Mouse (Mus musculus): ENCODE results near the gene Tln2. TPM values are rescaled to one million over a fixed set of nuclear protein-coding genes. Genes with fewer than 3 reads are reported as not detected.
"Not testable (repeated sequence)": the region's sequence is repeated elsewhere in the genome, so short reads cannot be mapped to it uniquely, and the experiment has no call there.

The Tln2 gene
- polyA plus RNA-seq, 1 experiment from 2014 or later, result 21.1 TPM

GRCm38 (mm10) chr9:67285544-67285943, 274.0 kb downstream of the Tln2 start:
- no peaks in the 10 kb centered on the region for H3K27me3 ChIP-seq
- no peaks in the 10 kb centered on the region for H3K9me3 ChIP-seq (replicated peaks)
- no peaks in the 10 kb centered on the region for H3K4me1 ChIP-seq
- no peak for ATAC-seq (replicated peaks; ENCODE audit: low FRiP score)
- 55% methylated on average over 3 of the region's 3 CpGs for WGBS
- H3K4me3 ChIP-seq (replicated peaks), result no peak overlapping the region
- H3K27ac ChIP-seq, result no peak overlapping the region
- no peak overlapping the region for H3K4me2 ChIP-seq
- no peak overlapping the region for H3K9ac ChIP-seq
- peaks cover 23% of the 10 kb centered on the region for H3K36me3 ChIP-seq

DNA sequence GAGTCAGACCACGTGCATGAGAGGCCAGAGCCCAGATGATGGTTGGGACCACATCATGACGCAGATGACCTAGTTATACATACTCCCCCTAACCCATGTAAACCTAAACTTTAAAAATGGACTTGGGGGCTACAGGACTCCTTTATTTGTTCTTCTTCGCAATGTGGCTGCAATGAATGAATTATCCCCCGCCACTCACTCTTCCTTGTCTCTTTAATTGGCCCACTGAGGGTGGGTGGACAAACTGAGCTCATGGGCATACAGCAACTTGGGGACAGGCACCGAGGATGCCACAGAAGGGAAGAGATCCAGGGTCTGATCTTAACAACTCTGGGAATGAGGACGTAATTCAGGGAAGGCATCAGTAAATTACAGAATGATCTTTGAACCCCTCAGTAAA, 277.7 kb downstream of the Tln2 start:
- 0 out of 2 replicates have a peak, but pooled peaks cover 4% of the 10 kb centered on the region for H3K36me3 ChIP-seq
- no peak for ATAC-seq (replicated peaks; ENCODE audit: low FRiP score)

GRCm38 (mm10) chr9:67280311-67280710, 279.2 kb downstream of the Tln2 start:
- H3K4me3 ChIP-seq (replicated peaks); H3K27ac ChIP-seq; H3K9me3 ChIP-seq (replicated peaks); H3K4me2 ChIP-seq; H3K36me3 ChIP-seq; H3K4me1 ChIP-seq; ATAC-seq (replicated peaks; ENCODE audit: low FRiP score); H3K27me3 ChIP-seq; H3K9ac ChIP-seq: not testable (repeated sequence)

More for the DNA sequence above, 277.7 kb downstream of the Tln2 start:
- H3K4me1 ChIP-seq, result no peaks in the 10 kb centered on the region
- H3K27me3 ChIP-seq, result no peaks in the 10 kb centered on the region
- H3K9me3 ChIP-seq (replicated peaks), result no peaks in the 10 kb centered on the region
- no peak overlapping the region for H3K4me2 ChIP-seq
- WGBS, result 64% methylated on average over 6 of the region's 6 CpGs
- no peak overlapping the region for H3K27ac ChIP-seq
- no peak overlapping the region for H3K9ac ChIP-seq
- no peak overlapping the region for H3K4me3 ChIP-seq (replicated peaks)

GRCm38 (mm10) chr9:67276446-67276845, 283.1 kb downstream of the Tln2 start:
- no peaks in the 10 kb centered on the region for H3K27me3 ChIP-seq
- H3K9me3 ChIP-seq (replicated peaks), result no peaks in the 10 kb centered on the region
- H3K36me3 ChIP-seq, result peaks cover 6% of the 10 kb centered on the region; the same call in 1 of the 2 replicates
- no peak overlapping the region for H3K4me3 ChIP-seq (replicated peaks)
- no peak overlapping the region for H3K27ac ChIP-seq
- H3K9ac ChIP-seq, result no peak overlapping the region
- H3K4me2 ChIP-seq, result no peak overlapping the region
- H3K4me1 ChIP-seq, result no peaks in the 10 kb centered on the region
- ATAC-seq (replicated peaks; ENCODE audit: low FRiP score), result no peak
- 87% methylated on average over 6 of the region's 6 CpGs for WGBS

- peaks cover 17% of the 10 kb centered on the region for H3K4me1 ChIP-seq
- 30% methylated on average over 3 of the region's 3 CpGs for WGBS
These were observed 285.2 kb downstream of the Tln2 start for GRCm38 (mm10) chr9:67274296-67274695.

GRCm38 (mm10) chr9:67273362-67273761, 286.1 kb downstream of the Tln2 start:
- H3K27ac ChIP-seq, result no peak overlapping the region
- H3K9ac ChIP-seq, result no peak overlapping the region
- H3K36me3 ChIP-seq, result peaks cover 6% of the 10 kb centered on the region; the same call in 1 of the 2 replicates
- no peak overlapping the region for H3K4me2 ChIP-seq
- H3K27me3 ChIP-seq, result peaks cover 3% of the 10 kb centered on the region; the same call in 1 of the 2 replicates
- H3K9me3 ChIP-seq (replicated peaks), result no peaks in the 10 kb centered on the region
- H3K4me3 ChIP-seq (replicated peaks), result no peak overlapping the region
- peaks cover 25% of the 10 kb centered on the region for H3K4me1 ChIP-seq
- ATAC-seq (replicated peaks; ENCODE audit: low FRiP score), result no peak

More at GRCm38 (mm10) chr9:67274296-67274695, 285.2 kb downstream of the Tln2 start:
- no peak overlapping the region for H3K27ac ChIP-seq
- H3K4me2 ChIP-seq, result no peak overlapping the region
- H3K27me3 ChIP-seq, result no peaks in the 10 kb centered on the region
- no peak overlapping the region for H3K9ac ChIP-seq
- no peak overlapping the region for H3K4me3 ChIP-seq (replicated peaks)
- peaks cover 6% of the 10 kb centered on the region; the same call in 1 of the 2 replicates for H3K36me3 ChIP-seq
- ATAC-seq (replicated peaks; ENCODE audit: low FRiP score), result no peak
- no peaks in the 10 kb centered on the region for H3K9me3 ChIP-seq (replicated peaks)

GRCm38 (mm10) chr9:67270734-67271133, 288.8 kb downstream of the Tln2 start:
- ATAC-seq (replicated peaks; ENCODE audit: low FRiP score), result no peak
- Histone ChIP-seq H3K36me3 (no peaks in the 10 kb centered on the region), H3K4me1 (peaks cover 32% of the 10 kb centered on the region), H3K27me3 (peaks cover 5% of the 10 kb centered on the region; the same call in 1 of the 2 replicates), H3K4me2 (no peak overlapping the region), H3K9ac (no peak overlapping the region), H3K27ac (peak overlapping the region; percentile 45), H3K4me3 (replicated peaks) (no peak overlapping the region), H3K9me3 (replicated peaks) (no peaks in the 10 kb centered on the region)
- 59% methylated on average over 7 of the region's 7 CpGs for WGBS

- H3K4me1 ChIP-seq, result peaks cover 38% of the 10 kb centered on the region
- peaks cover 5% of the 10 kb centered on the region; the same call in 1 of the 2 replicates for H3K27me3 ChIP-seq
- no peak overlapping the region for H3K9ac ChIP-seq
- 64% methylated on average over 7 of the region's 7 CpGs for WGBS
- H3K36me3 ChIP-seq, result no peaks in the 10 kb centered on the region
- H3K4me2 ChIP-seq, result no peak overlapping the region
- no peaks in the 10 kb centered on the region for H3K9me3 ChIP-seq (replicated peaks)
- no peak overlapping the region for H3K4me3 ChIP-seq (replicated peaks)
- no peak for ATAC-seq (replicated peaks; ENCODE audit: low FRiP score)
- H3K27ac ChIP-seq, result peak overlapping the region; percentile 45; the same call in 1 of the 2 replicates
These were observed 289.4 kb downstream of the Tln2 start for GRCm38 (mm10) chr9:67270061-67270595.

GRCm38 (mm10) chr9:67267276-67267990, 292.1 kb downstream of the Tln2 start:
- ATAC-seq (replicated peaks; ENCODE audit: low FRiP score), result no peak
- Histone ChIP-seq H3K4me2 (no peak overlapping the region), H3K27ac (no peak overlapping the region), H3K9ac (no peak overlapping the region), H3K4me1 (peaks cover 40% of the 10 kb centered on the region), H3K9me3 (replicated peaks) (no peaks in the 10 kb centered on the region), H3K4me3 (replicated peaks) (no peak overlapping the region), H3K36me3 (no peaks in the 10 kb centered on the region), H3K27me3 (peaks cover 5% of the 10 kb centered on the region; the same call in 1 of the 2 replicates)
- 77% methylated on average over 8 of the region's 8 CpGs for WGBS

DNA sequence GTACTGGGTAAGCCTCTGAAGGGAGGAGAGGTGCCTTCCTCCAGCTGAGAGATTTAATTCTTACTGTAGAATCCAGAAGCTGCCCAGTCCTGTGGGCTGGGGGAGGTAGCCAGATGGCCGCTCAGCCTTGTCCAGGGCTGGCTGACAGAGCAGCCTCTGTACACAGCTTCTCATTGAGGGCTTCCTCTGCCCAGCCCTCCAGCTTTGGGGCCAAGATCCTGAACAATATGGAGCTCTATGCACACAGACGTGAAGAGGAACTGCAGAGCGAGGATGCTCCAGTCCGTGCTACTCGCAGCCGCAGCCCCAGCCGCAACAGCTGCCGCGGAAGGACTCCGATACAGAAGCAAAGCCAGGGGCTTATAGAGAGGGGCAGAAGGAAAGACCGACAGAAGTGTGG, 294.0 kb downstream of the Tln2 start:
- no peak overlapping the region for H3K9ac ChIP-seq
- peaks cover 49% of the 10 kb centered on the region for H3K4me1 ChIP-seq
- H3K9me3 ChIP-seq (replicated peaks), result no peaks in the 10 kb centered on the region
- H3K27ac ChIP-seq, result peak overlapping the region; percentile 51; the same call in 1 of the 2 replicates
- no peak overlapping the region for H3K4me2 ChIP-seq
- H3K4me3 ChIP-seq (replicated peaks), result no peak overlapping the region
- no peak for ATAC-seq (replicated peaks; ENCODE audit: low FRiP score)
- WGBS, result 71% methylated on average over 11 of the region's 11 CpGs
- no peaks in the 10 kb centered on the region for H3K36me3 ChIP-seq
- peaks cover 5% of the 10 kb centered on the region; the same call in 1 of the 2 replicates for H3K27me3 ChIP-seq

DNA sequence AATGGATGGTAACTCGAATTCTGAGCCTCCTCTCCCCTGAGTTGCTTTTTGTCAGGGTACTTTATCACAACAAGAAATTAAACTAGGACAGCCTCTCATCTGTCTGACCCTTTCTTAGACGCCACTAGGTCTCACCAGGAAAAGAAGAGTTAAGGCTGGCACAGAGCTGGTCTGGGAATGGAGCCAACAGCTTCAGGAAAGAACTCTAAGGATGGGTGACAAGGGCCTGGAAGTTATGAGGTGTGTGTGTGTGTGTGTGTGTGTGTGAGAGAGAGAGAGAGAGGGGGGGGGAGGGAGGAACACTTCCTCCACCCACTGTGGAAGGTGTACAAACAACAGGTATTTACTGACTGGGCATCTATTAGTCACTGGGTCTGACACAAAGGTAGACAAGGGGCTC, 294.6 kb downstream of the Tln2 start:
- Histone ChIP-seq H3K4me3 (replicated peaks) (no peak overlapping the region), H3K4me1 (peaks cover 43% of the 10 kb centered on the region), H3K4me2 (no peak overlapping the region), H3K9ac (no peak overlapping the region), H3K9me3 (replicated peaks) (no peaks in the 10 kb centered on the region), H3K27me3 (peaks cover 5% of the 10 kb centered on the region; the same call in 1 of the 2 replicates), H3K36me3 (no peaks in the 10 kb centered on the region), H3K27ac (peak overlapping the region; percentile 51; the same call in 1 of the 2 replicates)
- ATAC-seq (replicated peaks; ENCODE audit: low FRiP score), result no peak
- 55% methylated on average over 2 of the region's 2 CpGs for WGBS

GRCm38 (mm10) chr9:67260835-67261599, 298.5 kb downstream of the Tln2 start:
- H3K27ac ChIP-seq, result peak overlapping the region; percentile 52
- peaks cover 25% of the 10 kb centered on the region for H3K4me1 ChIP-seq
- ATAC-seq (replicated peaks; ENCODE audit: low FRiP score), result no peak
- H3K4me3 ChIP-seq (replicated peaks), result no peak overlapping the region
- H3K9me3 ChIP-seq (replicated peaks), result no peaks in the 10 kb centered on the region
- 32% methylated on average over 13 of the region's 13 CpGs for WGBS
- peaks cover 22% of the 10 kb centered on the region for H3K36me3 ChIP-seq
- no peaks in the 10 kb centered on the region for H3K27me3 ChIP-seq
- H3K4me2 ChIP-seq, result no peak overlapping the region
- H3K9ac ChIP-seq, result no peak overlapping the region

Data from kidney, embryonic 15.5 days (tissue).